Mouse (Mus musculus): ENCODE measurements around the gene Ubr1. TPM values are rescaled to one million over a fixed set of nuclear protein-coding genes. Genes with fewer than 3 reads are reported as not detected.
"Not testable (repeated sequence)": the region's sequence is repeated elsewhere in the genome, so short reads cannot be mapped to it uniquely, and the experiment has no call there.

Ubr1 gene
- total RNA-seq, 1 experiment from 2014 or later, result 57.6 TPM

GRCm38 (mm10) chr2:120977926-120978692 lies 7.6 kb upstream of the Ubr1 start:
- ATAC-seq (ENCODE audit: extremely low read depth, insufficient number of reproducible peaks, low FRiP score, poor library complexity, severe bottlenecking), result no peak

GRCm38 (mm10) chr2:120976990-120977925 lies 6.7 kb upstream of the Ubr1 start, which contains the start of gene Tmem62:
TSS of gene Tmem62 (plus strand) at chr2:120977017.
- ATAC-seq (ENCODE audit: extremely low read depth, insufficient number of reproducible peaks, low FRiP score, poor library complexity, severe bottlenecking), result peak; percentile 53

- ATAC-seq (ENCODE audit: extremely low read depth, insufficient number of reproducible peaks, low FRiP score, poor library complexity, severe bottlenecking), result no peak
Measured at GRCm38 (mm10) chr2:120976308-120976707, 5.8 kb upstream of the Ubr1 start.

- no peak for ATAC-seq (ENCODE audit: extremely low read depth, insufficient number of reproducible peaks, low FRiP score, poor library complexity, severe bottlenecking)
Measured at GRCm38 (mm10) chr2:120972964-120973363, 2.4 kb upstream of the Ubr1 start.

- ATAC-seq (ENCODE audit: extremely low read depth, insufficient number of reproducible peaks, low FRiP score, poor library complexity, severe bottlenecking), result not testable (repeated sequence)
Measured at GRCm38 (mm10) chr2:120972257-120972656, 1.7 kb upstream of the Ubr1 start.

- ATAC-seq (ENCODE audit: extremely low read depth, insufficient number of reproducible peaks, low FRiP score, poor library complexity, severe bottlenecking), result no peak
Measured at GRCm38 (mm10) chr2:120971766-120972165, 1.3 kb upstream of the Ubr1 start.

- no peak for ATAC-seq (ENCODE audit: extremely low read depth, insufficient number of reproducible peaks, low FRiP score, poor library complexity, severe bottlenecking)
Measured at GRCm38 (mm10) chr2:120970045-120970539, 423 bp downstream of the Ubr1 start.

- ATAC-seq (ENCODE audit: extremely low read depth, insufficient number of reproducible peaks, low FRiP score, poor library complexity, severe bottlenecking), result no peak
Measured at GRCm38 (mm10) chr2:120965486-120965885, 5.0 kb downstream of the Ubr1 start.

- ATAC-seq (ENCODE audit: extremely low read depth, insufficient number of reproducible peaks, low FRiP score, poor library complexity, severe bottlenecking), result no peak
Measured at GRCm38 (mm10) chr2:120963110-120963509, 7.4 kb downstream of the Ubr1 start.

GRCm38 (mm10) chr2:120960261-120960660 lies 10.3 kb downstream of the Ubr1 start:
- ATAC-seq (ENCODE audit: extremely low read depth, insufficient number of reproducible peaks, low FRiP score, poor library complexity, severe bottlenecking), result no peak

- ATAC-seq (ENCODE audit: extremely low read depth, insufficient number of reproducible peaks, low FRiP score, poor library complexity, severe bottlenecking), result no peak
Measured at GRCm38 (mm10) chr2:120959827-120960226, 10.7 kb downstream of the Ubr1 start.

GRCm38 (mm10) chr2:120959363-120959762 lies 11.2 kb downstream of the Ubr1 start:
- no peak for ATAC-seq (ENCODE audit: extremely low read depth, insufficient number of reproducible peaks, low FRiP score, poor library complexity, severe bottlenecking)

GRCm38 (mm10) chr2:120952176-120952938 lies 18.2 kb downstream of the Ubr1 start:
- ATAC-seq (ENCODE audit: extremely low read depth, insufficient number of reproducible peaks, low FRiP score, poor library complexity, severe bottlenecking), result no peak

- no peak for ATAC-seq (ENCODE audit: extremely low read depth, insufficient number of reproducible peaks, low FRiP score, poor library complexity, severe bottlenecking)
Measured at GRCm38 (mm10) chr2:120951208-120951607, 19.3 kb downstream of the Ubr1 start.

GRCm38 (mm10) chr2:120933038-120933437 lies 37.5 kb downstream of the Ubr1 start:
- no peak for ATAC-seq (ENCODE audit: extremely low read depth, insufficient number of reproducible peaks, low FRiP score, poor library complexity, severe bottlenecking)

GRCm38 (mm10) chr2:120909556-120909955 lies 61.0 kb downstream of the Ubr1 start:
- ATAC-seq (ENCODE audit: extremely low read depth, insufficient number of reproducible peaks, low FRiP score, poor library complexity, severe bottlenecking), result no peak

GRCm38 (mm10) chr2:120896361-120896760 lies 74.2 kb downstream of the Ubr1 start:
- no peak for ATAC-seq (ENCODE audit: extremely low read depth, insufficient number of reproducible peaks, low FRiP score, poor library complexity, severe bottlenecking)

- no peak for ATAC-seq (ENCODE audit: extremely low read depth, insufficient number of reproducible peaks, low FRiP score, poor library complexity, severe bottlenecking)
Measured at GRCm38 (mm10) chr2:120887601-120888000, 82.9 kb downstream of the Ubr1 start.

GRCm38 (mm10) chr2:120873192-120873591 lies 97.3 kb downstream of the Ubr1 start:
- no peak for ATAC-seq (ENCODE audit: extremely low read depth, insufficient number of reproducible peaks, low FRiP score, poor library complexity, severe bottlenecking)
